Mouse (Mus musculus) hindlimb bud, embryonic 11.5 days (tissue): ENCODE data around the gene Rnf187.
"Not testable (repeated sequence)": the region's sequence is repeated elsewhere in the genome, so short reads cannot be mapped to it uniquely, and the experiment has no call there.

Source experiments
- DNase-seq: peaks from one replicate; pipeline ENCODE4 v3.0.0-alpha.2; 2012; ENCODE audit warnings: low read depth, low spot score; ENCODE audit errors: extremely low spot score

Rnf187 gene

DNA sequence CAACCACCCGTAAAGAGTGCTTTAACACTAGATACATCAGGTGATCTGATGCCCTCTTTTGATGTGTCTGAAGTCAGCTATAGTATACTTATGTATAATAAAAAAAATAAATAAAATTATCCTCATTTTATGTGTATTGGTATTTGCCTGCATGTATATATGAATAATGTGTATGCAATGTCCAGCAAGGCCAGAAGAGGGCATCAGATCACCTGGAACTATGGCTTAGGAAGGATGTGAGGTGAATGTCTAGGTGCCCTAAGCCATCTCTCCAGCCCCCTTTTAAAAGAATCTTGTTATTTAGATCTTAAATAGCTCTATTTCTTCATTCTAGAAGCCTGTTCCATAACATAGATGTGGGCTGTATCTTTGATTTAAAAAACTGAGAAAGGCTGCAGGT lies 28.6 kb upstream of the Rnf187 start:
- no peak for DNase-seq

DNA sequence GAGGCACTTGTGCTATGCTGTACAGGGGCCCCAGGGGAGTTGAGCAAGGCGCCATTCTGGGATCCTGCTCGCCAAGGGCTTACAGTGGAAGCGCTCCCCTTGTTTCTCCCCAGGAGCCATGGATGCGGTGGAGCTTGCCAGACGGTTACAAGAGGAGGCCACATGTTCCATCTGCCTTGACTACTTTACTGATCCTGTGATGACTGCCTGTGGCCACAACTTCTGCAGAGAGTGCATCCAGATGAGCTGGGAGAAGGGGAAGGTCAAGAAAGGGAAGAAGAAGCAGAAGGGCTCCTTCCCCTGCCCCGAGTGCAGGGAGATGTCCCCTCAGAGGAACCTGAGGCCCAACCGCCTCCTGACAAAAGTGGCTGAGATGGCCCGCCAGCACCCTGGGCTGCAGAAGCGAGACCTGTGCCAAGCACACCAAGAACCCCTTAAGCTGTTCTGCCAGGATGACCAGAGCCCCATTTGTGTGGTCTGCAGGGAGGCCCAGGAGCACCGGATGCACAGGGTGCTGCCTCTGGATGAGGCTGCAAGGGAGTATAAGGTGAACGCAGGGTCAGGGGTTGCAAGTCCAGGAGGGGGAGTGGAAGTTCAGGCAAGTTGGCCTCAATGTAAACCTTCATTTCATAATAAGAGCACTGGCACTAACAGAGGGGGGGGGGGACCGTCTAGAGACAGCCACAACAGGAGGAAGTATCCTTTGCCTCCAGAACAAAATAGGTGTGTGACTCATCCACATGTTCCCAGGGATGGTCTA lies 26.5 kb upstream of the Rnf187 start:
- no peak for DNase-seq

GRCm38 (mm10) chr11:58964216-58964615 lies 25.5 kb upstream of the Rnf187 start:
- DNase-seq = no peak

GRCm38 (mm10) chr11:58963543-58963942 lies 24.8 kb upstream of the Rnf187 start:
- no peak for DNase-seq

- no peak for DNase-seq
These were observed 22.9 kb upstream of the Rnf187 start for GRCm38 (mm10) chr11:58961364-58962177.

DNA sequence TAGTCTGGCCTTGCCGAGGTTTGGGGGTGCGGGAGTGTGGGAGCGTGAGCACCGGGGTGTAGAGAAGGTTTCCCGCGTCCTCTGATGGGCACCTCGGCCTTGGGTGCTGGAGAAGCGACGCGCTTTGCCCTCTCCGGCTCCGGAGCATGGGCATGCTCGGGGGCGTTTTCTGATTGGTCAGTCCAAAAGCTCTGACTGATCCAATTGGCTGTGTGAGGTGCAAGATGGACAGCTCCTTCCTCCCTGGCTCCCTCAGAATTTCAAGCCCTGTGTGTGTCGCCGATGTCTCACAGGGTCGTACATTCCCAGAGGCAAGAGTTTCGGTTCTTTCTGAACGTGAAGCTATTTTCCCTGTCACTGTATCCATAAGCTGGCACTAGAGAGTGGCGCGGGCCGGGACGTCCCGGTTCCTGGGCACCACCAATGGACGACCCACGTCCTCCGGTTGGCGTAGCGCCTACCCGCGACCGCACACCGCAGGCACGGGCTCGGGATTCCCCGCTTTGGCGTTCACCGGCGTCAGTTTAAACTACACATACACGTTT lies 21.3 kb upstream of the Rnf187 start:
- no peak for DNase-seq

- DNase-seq = no peak
These were observed 20.6 kb upstream of the Rnf187 start for GRCm38 (mm10) chr11:58959186-58959825.

- no peak for DNase-seq
These were observed 19.8 kb upstream of the Rnf187 start for GRCm38 (mm10) chr11:58958536-58958935.

- DNase-seq = no peak
These were observed 18.7 kb upstream of the Rnf187 start for GRCm38 (mm10) chr11:58957226-58957914.

GRCm38 (mm10) chr11:58955868-58956257 lies 17.1 kb upstream of the Rnf187 start:
- DNase-seq = no peak

DNA sequence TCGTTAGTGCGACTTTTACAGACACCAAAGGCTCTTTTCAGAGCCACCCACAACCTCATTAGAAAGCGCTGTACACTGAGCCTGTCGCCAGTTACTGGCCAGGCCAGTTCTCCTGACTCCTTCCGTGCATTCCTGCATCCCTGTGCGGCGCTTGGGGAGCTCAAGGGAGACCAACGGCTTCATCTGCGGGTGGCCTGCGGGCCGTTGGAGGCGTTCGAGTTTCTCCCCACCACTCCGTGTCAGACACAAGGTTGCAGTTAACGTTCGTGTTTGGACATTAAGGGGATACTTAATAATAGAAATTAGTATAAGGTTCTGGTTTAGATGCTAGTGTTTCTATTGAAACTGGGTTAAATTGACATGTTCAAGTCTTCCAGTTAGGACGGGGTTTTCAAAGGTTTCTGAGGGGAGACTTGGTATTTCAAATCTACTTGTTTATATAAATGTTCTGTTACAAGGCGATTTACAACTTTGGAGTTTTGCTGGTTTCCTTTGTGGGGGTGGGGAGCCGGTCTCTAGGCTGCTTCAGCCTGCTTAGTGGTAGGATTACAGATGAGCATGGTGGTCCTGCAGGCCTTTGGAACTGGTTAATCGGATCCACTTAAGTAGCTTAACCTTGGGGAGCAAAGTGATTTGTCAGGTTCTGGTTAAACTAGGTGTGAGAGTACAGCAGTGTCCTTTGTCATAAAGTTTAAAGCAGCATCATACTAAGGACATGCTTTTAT lies 16.6 kb upstream of the Rnf187 start:
- DNase-seq = no peak

DNA sequence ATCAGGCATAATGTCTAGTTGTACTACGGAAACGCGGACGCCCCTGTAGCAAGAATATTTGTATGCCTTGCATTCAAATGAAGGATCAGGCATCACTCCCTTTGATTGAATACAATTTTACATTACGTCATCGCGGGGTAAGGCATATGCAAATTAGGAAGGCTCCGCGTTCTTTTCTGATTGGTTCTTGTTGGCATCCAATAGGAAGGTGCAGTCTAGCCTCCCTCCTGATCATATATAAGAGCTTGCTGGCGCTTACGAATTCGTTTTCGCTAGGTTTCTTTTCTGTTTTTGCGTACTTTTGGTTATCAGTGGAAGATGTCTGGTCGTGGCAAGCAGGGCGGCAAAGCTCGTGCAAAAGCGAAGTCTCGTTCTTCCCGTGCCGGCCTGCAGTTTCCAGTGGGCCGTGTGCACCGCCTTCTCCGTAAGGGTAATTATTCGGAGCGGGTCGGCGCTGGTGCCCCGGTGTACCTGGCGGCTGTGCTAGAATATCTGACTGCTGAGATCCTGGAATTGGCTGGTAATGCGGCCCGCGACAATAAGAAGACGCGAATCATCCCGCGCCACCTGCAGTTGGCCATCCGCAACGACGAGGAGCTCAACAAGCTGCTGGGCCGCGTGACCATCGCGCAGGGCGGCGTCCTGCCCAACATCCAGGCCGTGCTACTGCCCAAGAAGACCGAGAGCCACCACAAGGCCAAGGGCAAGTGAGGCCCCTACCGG lies 15.9 kb upstream of the Rnf187 start, which contains the start of the genes Hist3h2a and Trim17:
TSS of gene Hist3h2a (plus strand) at position 266 of the 723 bp plus-strand sequence.
TSS of gene Trim17 (plus strand) at position 266 of the 723 bp plus-strand sequence.
- DNase-seq = peak; percentile 93

DNA sequence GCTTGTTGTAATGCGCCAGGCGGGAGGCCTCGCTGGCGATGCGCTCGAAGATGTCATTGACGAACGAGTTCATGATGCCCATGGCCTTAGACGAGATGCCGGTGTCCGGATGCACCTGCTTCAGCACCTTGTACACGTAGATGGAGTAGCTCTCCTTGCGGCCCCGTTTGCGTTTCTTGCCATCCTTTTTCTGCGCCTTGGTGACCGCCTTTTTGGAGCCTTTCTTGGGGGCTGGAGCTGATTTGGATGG lies 15.4 kb upstream of the Rnf187 start:
- DNase-seq = not testable (repeated sequence)

- no peak for DNase-seq
These were observed 14.8 kb upstream of the Rnf187 start for GRCm38 (mm10) chr11:58953351-58954169.

- DNase-seq = no peak
These were observed 12.5 kb upstream of the Rnf187 start for GRCm38 (mm10) chr11:58951210-58951609.

DNA sequence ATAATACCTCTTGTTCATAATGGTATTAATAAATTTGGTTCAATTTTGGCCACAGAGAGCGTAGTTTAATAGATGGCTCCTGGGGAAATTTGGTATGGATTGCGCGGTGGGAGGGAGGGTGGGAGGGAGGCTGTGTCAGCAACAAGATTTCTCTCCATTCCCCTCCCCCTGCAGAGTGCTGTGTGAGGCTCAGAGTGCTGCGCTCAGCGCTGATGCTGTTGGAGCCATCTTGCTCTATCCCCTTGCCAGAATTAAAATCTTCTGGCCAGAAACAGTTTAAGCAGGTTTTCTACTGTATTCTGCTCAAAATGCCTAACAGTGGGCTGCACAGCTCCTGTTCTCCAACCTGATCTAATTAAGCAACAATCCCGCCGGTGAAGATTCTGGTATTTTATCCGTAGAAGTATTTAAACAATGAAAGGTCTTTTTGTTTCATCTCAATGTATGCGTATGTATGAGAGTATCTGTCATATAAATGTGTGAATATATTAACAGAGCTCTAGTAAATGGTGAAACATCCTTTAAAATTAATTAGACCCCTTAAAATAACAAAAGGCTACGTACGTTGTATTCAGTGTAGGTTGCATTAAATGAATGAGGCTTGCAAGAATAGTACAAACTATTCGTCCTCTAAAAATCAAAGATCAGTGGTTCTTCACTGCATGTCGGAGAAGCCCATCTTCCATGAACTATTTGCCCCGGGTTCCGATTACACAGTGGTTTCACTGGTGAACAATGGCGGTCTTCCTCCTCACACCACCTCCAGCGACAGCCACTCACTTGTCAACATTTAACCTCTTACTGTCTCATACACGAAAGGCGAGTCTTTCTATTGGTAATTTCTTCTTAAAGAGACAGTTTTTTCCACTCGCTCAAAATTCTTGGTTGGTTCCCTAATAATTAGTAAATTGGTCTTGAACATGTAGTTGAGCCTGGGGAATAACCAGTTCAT lies 11.0 kb upstream of the Rnf187 start:
- DNase-seq = no peak

DNA sequence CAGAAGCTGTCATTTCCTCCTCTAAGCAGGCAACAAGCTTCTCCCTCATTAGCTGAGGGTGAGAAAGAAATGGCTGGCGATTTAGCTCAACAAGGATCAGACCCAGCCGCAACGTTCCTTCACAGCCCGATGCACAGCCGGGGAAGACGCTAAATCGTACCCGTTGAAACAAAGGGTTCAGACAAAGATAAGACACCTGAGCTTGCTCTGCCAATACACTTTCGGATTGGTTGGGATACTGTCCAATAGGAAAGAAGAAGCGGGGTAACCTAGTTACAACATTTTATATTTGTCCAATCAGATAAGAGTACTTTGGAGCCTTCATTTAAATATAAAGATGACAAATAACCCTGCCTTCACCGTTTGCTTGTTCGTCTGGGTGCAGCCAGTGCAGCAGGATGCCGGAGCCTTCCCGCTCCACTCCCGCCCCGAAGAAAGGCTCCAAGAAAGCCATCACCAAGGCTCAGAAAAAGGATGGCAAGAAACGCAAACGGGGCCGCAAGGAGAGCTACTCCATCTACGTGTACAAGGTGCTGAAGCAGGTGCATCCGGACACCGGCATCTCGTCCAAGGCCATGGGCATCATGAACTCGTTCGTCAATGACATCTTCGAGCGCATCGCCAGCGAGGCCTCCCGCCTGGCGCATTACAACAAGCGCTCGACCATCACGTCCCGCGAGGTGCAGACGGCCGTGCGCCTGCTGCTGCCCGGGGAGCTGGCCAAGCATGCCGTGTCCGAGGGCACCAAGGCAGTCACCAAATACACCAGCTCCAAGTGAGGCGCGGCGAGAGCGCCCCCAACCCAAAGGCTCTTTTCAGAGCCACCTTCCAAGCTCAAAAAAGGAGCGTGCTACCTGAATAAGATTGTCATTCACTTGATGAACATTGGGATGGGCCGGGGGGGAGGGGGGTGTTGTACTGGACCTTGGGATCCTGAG lies 10.1 kb upstream of the Rnf187 start, which contains the start of gene Hist3h2ba:
TSS of gene Hist3h2ba (plus strand) at position 379 of the 938 bp plus-strand sequence.
- no peak for DNase-seq
